Mouse (Mus musculus) kidney, adult 2 months (tissue): Measurements from ENCODE around the gene Dync1li1.

ENCODE experiments used
- CTCF ChIP-seq: fragments of 200-500 bp; conservative IDR thresholded peaks from 2 replicates; pipeline ENCODE4 v1.5.1; 2011; ENCODE audit warnings: low read depth, mild to moderate bottlenecking, control low read depth, low read length, moderate library complexity, mixed read lengths; ENCODE audit not compliant: insufficient read depth, insufficient read length
- POLR2A ChIP-seq: fragments of 200-500 bp; IDR thresholded peaks from one replicate; pipeline ENCODE4 v1.6.1; 2011; ENCODE audit warnings: low read depth, low read length, control low read depth

DNA sequence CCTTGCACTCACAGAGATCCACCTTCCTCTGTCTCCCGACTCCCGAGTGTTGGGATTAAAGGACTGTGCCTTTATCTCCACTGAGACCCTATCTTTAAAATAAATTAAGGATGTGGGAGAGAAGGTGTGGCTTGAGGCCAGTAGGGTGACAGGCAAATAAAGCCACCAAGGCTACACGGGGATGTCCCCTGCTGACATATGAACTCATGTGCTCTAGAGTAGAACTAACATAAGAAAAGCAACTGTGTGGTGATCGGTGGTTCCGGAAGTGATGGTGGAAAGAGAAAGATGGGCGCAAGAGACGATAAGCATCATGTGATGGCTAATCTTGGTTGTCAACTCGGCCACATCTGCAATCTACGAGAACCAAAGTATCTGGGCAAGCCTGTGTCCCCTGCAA is 63.7 kb downstream of the Dync1li1 start:
- no peak for TF ChIP-seq CTCF
- TF ChIP-seq POLR2A = no peak
